Mouse (Mus musculus): ENCODE measurements around the gene Olfr221. TPM values are rescaled to one million over a fixed set of nuclear protein-coding genes. Genes with fewer than 3 reads are reported as not detected.

The Olfr221 gene
- polyA plus RNA-seq, 1 experiment from 2014 or later: not detected

- H3K27ac ChIP-seq (replicated peaks): no peak overlapping the region; the same call in 1 of the 2 replicates
- H3K9me3 ChIP-seq: no peaks in the 10 kb centered on the region
- no peak for DNase-seq (ENCODE audit: low spot score)
- 63% methylated on average over 12 of the region's 12 CpGs for WGBS
- 0 out of 2 replicates have a peak overlapping the region, but pooled peaks have one; percentile 12 for H3K4me3 ChIP-seq
- H3K27me3 ChIP-seq (replicated peaks; ENCODE audit: low read depth, poor library complexity, severe bottlenecking): no peaks in the 10 kb centered on the region
- H3K4me1 ChIP-seq: peaks cover 40% of the 10 kb centered on the region
- peaks cover 75% of the 10 kb centered on the region for H3K36me3 ChIP-seq (replicated peaks)
These were observed 52.7 kb downstream of the Olfr221 start for GRCm38 (mm10) chr14:51989461-51989970.

- H3K27ac ChIP-seq (replicated peaks): 0 out of 2 replicates have a peak overlapping the region, but pooled peaks have one; percentile 30
- 0 out of 2 replicates have a peak overlapping the region, but pooled peaks have one; percentile 13 for H3K4me3 ChIP-seq
- 83% methylated on average over 12 of the region's 12 CpGs for WGBS
- peaks cover 48% of the 10 kb centered on the region for H3K4me1 ChIP-seq
- no peak for DNase-seq (ENCODE audit: low spot score)
- peaks cover 67% of the 10 kb centered on the region for H3K36me3 ChIP-seq (replicated peaks)
- H3K27me3 ChIP-seq (replicated peaks; ENCODE audit: low read depth, poor library complexity, severe bottlenecking): no peaks in the 10 kb centered on the region
- H3K9me3 ChIP-seq: no peaks in the 10 kb centered on the region
These were observed 53.5 kb downstream of the Olfr221 start for GRCm38 (mm10) chr14:51988731-51989130.

- no peak for DNase-seq (ENCODE audit: low spot score)
- WGBS: 90% methylated on average over 6 of the region's 6 CpGs
- Histone ChIP-seq H3K4me3 (no peak overlapping the region), H3K27me3 (replicated peaks; ENCODE audit: low read depth, poor library complexity, severe bottlenecking) (no peaks in the 10 kb centered on the region), H3K4me1 (peaks cover 53% of the 10 kb centered on the region), H3K9me3 (no peaks in the 10 kb centered on the region), H3K36me3 (replicated peaks) (peaks cover 54% of the 10 kb centered on the region), H3K27ac (replicated peaks) (peak overlapping the region; percentile 97; the same call in 1 of the 2 replicates)
These were observed 55.1 kb downstream of the Olfr221 start for GRCm38 (mm10) chr14:51987177-51987576.

- H3K27ac ChIP-seq (replicated peaks): peak overlapping the region; percentile 97
- peaks cover 44% of the 10 kb centered on the region for H3K36me3 ChIP-seq (replicated peaks)
- H3K9me3 ChIP-seq: no peaks in the 10 kb centered on the region
- 3% methylated on average over 7 of the region's 7 CpGs for WGBS
- no peak for DNase-seq (ENCODE audit: low spot score)
- H3K27me3 ChIP-seq (replicated peaks; ENCODE audit: low read depth, poor library complexity, severe bottlenecking): no peaks in the 10 kb centered on the region
- H3K4me3 ChIP-seq: peak overlapping the region; percentile 85
- H3K4me1 ChIP-seq: peaks cover 53% of the 10 kb centered on the region
These were observed 56.1 kb downstream of the Olfr221 start for GRCm38 (mm10) chr14:51986153-51986505.

GRCm38 (mm10) chr14:51985301-51986152 lies 56.7 kb downstream of the Olfr221 start:
- Histone ChIP-seq H3K36me3 (replicated peaks) (peaks cover 38% of the 10 kb centered on the region), H3K4me3 (peak overlapping the region; percentile 85), H3K27me3 (replicated peaks; ENCODE audit: low read depth, poor library complexity, severe bottlenecking) (no peaks in the 10 kb centered on the region), H3K9me3 (no peaks in the 10 kb centered on the region), H3K4me1 (peaks cover 53% of the 10 kb centered on the region), H3K27ac (replicated peaks) (peak overlapping the region; percentile 97)
- peak; percentile 93 for DNase-seq (ENCODE audit: low spot score)
- WGBS: under 1% methylated on average over 27 of the region's 27 CpGs

GRCm38 (mm10) chr14:51984247-51985231 lies 57.7 kb downstream of the Olfr221 start, which contains the start of gene Arhgef40:
Arhgef40 (plus strand) TSS chr14:51984719.
- peaks cover 49% of the 10 kb centered on the region for H3K4me1 ChIP-seq
- peaks cover 28% of the 10 kb centered on the region for H3K36me3 ChIP-seq (replicated peaks)
- peak; percentile 94 for DNase-seq (ENCODE audit: low spot score)
- H3K27ac ChIP-seq (replicated peaks): peak within 1 kb of the TSS; percentile 97
- H3K9me3 ChIP-seq: no peaks in the 10 kb centered on the region
- no peaks in the 10 kb centered on the region for H3K27me3 ChIP-seq (replicated peaks; ENCODE audit: low read depth, poor library complexity, severe bottlenecking)
- WGBS: under 1% methylated on average over 71 of the region's 74 CpGs
- peak within 1 kb of the TSS; percentile 85 for H3K4me3 ChIP-seq

Other genes with a start within 250 kb of the Olfr221 start
- gene AY358078, start 242.4 kb downstream of the Olfr221 start, polyA plus RNA-seq (2016; fragmentation: Nextera tagmentation; extraction: Ambion mirVana): not detected in 2 replicates
- gene Ear6, start 188.8 kb downstream of the Olfr221 start, polyA plus RNA-seq (2016; fragmentation: Nextera tagmentation; extraction: Ambion mirVana): not detected in 2 replicates
- gene Mettl17, start 157.6 kb downstream of the Olfr221 start, polyA plus RNA-seq (2016; fragmentation: Nextera tagmentation; extraction: Ambion mirVana): 52.4 and 53.0 TPM in 2 replicates
- gene Slc39a2, start 149.6 kb downstream of the Olfr221 start, polyA plus RNA-seq (2016; fragmentation: Nextera tagmentation; extraction: Ambion mirVana): 0.60 and 0.62 TPM in 2 replicates
- gene Ndrg2, start 128.3 kb downstream of the Olfr221 start, polyA plus RNA-seq (2016; fragmentation: Nextera tagmentation; extraction: Ambion mirVana): 15.4 and 16.6 TPM in 2 replicates
- gene Tppp2, start 124.0 kb downstream of the Olfr221 start, polyA plus RNA-seq (2016; fragmentation: Nextera tagmentation; extraction: Ambion mirVana): not detected in 2 replicates
- not detected in 2 replicates for gene Rnase13, start 119.7 kb downstream of the Olfr221 start, polyA plus RNA-seq (2016; fragmentation: Nextera tagmentation; extraction: Ambion mirVana)
- 151 and 163 TPM in 2 replicates for gene Arhgef40, start 57.7 kb downstream of the Olfr221 start, polyA plus RNA-seq (2016; fragmentation: Nextera tagmentation; extraction: Ambion mirVana)
- gene Tmem253, start 26.8 kb downstream of the Olfr221 start, polyA plus RNA-seq (2016; fragmentation: Nextera tagmentation; extraction: Ambion mirVana): 0.65 and 0.72 TPM in 2 replicates
- 57.5 and 63.2 TPM in 2 replicates for gene Zfp219, start 21.7 kb downstream of the Olfr221 start, polyA plus RNA-seq (2016; fragmentation: Nextera tagmentation; extraction: Ambion mirVana)
- 893 and 906 TPM in 2 replicates for gene Hnrnpc, start 61.6 kb upstream of the Olfr221 start, polyA plus RNA-seq (2016; fragmentation: Nextera tagmentation; extraction: Ambion mirVana)
- 129 and 133 TPM in 2 replicates for gene Rpgrip1, start 68.2 kb upstream of the Olfr221 start, polyA plus RNA-seq (2016; fragmentation: Nextera tagmentation; extraction: Ambion mirVana)
- 89.9 and 90.2 TPM in 2 replicates for gene Supt16, start 155.0 kb upstream of the Olfr221 start, polyA plus RNA-seq (2016; fragmentation: Nextera tagmentation; extraction: Ambion mirVana)
- 51.2 and 51.7 TPM in 2 replicates for gene Chd8, start 215.3 kb upstream of the Olfr221 start, polyA plus RNA-seq (2016; fragmentation: Nextera tagmentation; extraction: Ambion mirVana)
- gene Tox4, start 236.7 kb upstream of the Olfr221 start, polyA plus RNA-seq (2016; fragmentation: Nextera tagmentation; extraction: Ambion mirVana): 53.5 and 60.7 TPM in 2 replicates
- 22.7 and 25.8 TPM in 2 replicates for gene Rab2b, start 237.1 kb upstream of the Olfr221 start, polyA plus RNA-seq (2016; fragmentation: Nextera tagmentation; extraction: Ambion mirVana)